Mouse (Mus musculus): ENCODE data around the gene Ifnlr1. TPM values are rescaled to one million over a fixed set of nuclear protein-coding genes. Genes with fewer than 3 reads are reported as not detected.

Gene Ifnlr1
- polyA plus RNA-seq (2015; fragmentation: Illumina TruSeq; extraction: RNeasy Lipid Tissue Mini Kit (QIAGEN cat#74804); ENCODE audit: insufficient read depth, low read depth, low replicate concordance) = 1.00 TPM

DNA sequence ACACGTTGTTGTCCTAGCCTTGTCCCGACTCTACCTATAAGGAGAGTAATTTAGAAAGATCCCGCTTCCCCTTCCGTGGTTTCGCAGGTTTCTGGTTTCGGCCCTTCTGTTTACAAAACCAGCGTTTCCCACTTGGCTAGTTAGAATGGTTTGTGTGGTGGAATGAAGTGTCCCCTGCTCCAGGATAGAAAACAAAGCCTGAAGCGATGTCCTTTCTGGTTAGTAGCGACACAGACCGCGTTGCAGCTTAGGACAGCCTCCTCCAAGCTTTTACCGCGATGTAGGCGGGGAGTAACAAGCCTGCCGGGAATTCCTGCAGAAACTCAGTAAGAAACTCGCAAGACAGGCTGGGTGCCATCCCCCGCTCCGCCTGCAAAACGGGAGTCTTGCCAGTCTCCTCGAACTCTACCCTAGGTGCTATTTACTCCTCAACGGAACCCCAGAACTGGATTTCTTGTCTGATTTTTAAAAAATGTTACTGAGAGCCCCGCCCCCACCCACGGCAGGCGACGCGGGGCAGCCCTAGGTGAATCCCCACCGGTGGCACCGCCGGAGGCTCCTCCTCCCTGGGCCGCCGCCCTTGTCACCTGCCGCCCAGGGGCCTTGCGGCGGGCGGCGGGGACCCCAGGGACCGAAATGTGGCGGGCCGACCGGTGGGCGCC is at the start of gene Ifnlr1:
Gene Ifnlr1, plus strand, starts transcription at position 382 of the 662 bp plus-strand sequence.

DNA sequence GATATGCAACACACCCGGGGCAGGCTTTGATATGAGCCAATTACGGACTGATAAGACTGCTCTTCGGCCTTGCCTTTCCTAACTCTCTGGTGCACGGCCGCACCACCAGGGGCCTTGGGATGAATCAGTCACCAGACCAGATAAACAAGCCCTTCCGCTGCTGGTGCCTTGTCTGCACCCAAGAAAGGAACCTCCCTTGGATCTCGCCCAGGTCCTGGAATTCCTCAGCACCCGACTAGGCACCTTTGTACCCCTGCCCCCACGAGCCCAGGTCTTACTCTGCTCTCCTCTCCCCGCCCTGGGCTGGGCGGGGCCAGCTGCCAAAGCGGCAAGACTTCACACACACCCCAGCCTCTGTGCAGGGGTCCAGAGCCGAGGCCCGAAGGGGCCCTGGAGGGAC is 41.7 kb downstream of the Ifnlr1 start, which contains the start of gene Il22ra1:
Gene Il22ra1, plus strand, starts transcription at position 356 of the 400 bp plus-strand sequence.

Other genes starting within 250 kb of the Ifnlr1 start
- gene Stpg1, start 191.5 kb upstream of the Ifnlr1 start, polyA plus RNA-seq (2015; fragmentation: Illumina TruSeq; extraction: RNeasy Lipid Tissue Mini Kit (QIAGEN cat#74804); ENCODE audit: insufficient read depth, low read depth, low replicate concordance) = not detected
- 5.8 TPM for gene Nipal3, start 191.2 kb upstream of the Ifnlr1 start, polyA plus RNA-seq (2015; fragmentation: Illumina TruSeq; extraction: RNeasy Lipid Tissue Mini Kit (QIAGEN cat#74804); ENCODE audit: insufficient read depth, low read depth, low replicate concordance)
- not detected for gene Grhl3, start 112.7 kb upstream of the Ifnlr1 start, polyA plus RNA-seq (2015; fragmentation: Illumina TruSeq; extraction: RNeasy Lipid Tissue Mini Kit (QIAGEN cat#74804); ENCODE audit: insufficient read depth, low read depth, low replicate concordance)
- 3.6 TPM for gene Il22ra1, start 41.9 kb downstream of the Ifnlr1 start, polyA plus RNA-seq (2015; fragmentation: Illumina TruSeq; extraction: RNeasy Lipid Tissue Mini Kit (QIAGEN cat#74804); ENCODE audit: insufficient read depth, low read depth, low replicate concordance)
- 2.3 TPM for gene Myom3, start 73.4 kb downstream of the Ifnlr1 start, polyA plus RNA-seq (2015; fragmentation: Illumina TruSeq; extraction: RNeasy Lipid Tissue Mini Kit (QIAGEN cat#74804); ENCODE audit: insufficient read depth, low read depth, low replicate concordance)
- 18.5 TPM for gene Srsf10, start 169.5 kb downstream of the Ifnlr1 start, polyA plus RNA-seq (2015; fragmentation: Illumina TruSeq; extraction: RNeasy Lipid Tissue Mini Kit (QIAGEN cat#74804); ENCODE audit: insufficient read depth, low read depth, low replicate concordance)
- gene Pnrc2, start 187.6 kb downstream of the Ifnlr1 start, polyA plus RNA-seq (2015; fragmentation: Illumina TruSeq; extraction: RNeasy Lipid Tissue Mini Kit (QIAGEN cat#74804); ENCODE audit: insufficient read depth, low read depth, low replicate concordance) = 26.0 TPM
- gene Cnr2, start 209.1 kb downstream of the Ifnlr1 start, polyA plus RNA-seq (2015; fragmentation: Illumina TruSeq; extraction: RNeasy Lipid Tissue Mini Kit (QIAGEN cat#74804); ENCODE audit: insufficient read depth, low read depth, low replicate concordance) = 0.20 TPM
- gene Fuca1, start 234.4 kb downstream of the Ifnlr1 start, polyA plus RNA-seq (2015; fragmentation: Illumina TruSeq; extraction: RNeasy Lipid Tissue Mini Kit (QIAGEN cat#74804); ENCODE audit: insufficient read depth, low read depth, low replicate concordance) = 27.0 TPM